Mouse (Mus musculus) hindbrain, embryonic 10.5 days (tissue): ENCODE results near the gene Mtmr14. TPM values are rescaled to one million over a fixed set of nuclear protein-coding genes. Genes with fewer than 3 reads are reported as not detected.

ENCODE experiments used
- DNase-seq: peaks from one replicate; pipeline ENCODE4 v3.0.0-alpha.2; 2017; ENCODE audit warnings: low spot score
- H3K27ac ChIP-seq: fragments of 300-500 bp; sonication (generic); 2 replicates; pipeline ENCODE4 v1.5.1; 2016; ENCODE audit warnings: mild to moderate bottlenecking, moderate library complexity
- H3K27me3 ChIP-seq: fragments of 300-500 bp; sonication (generic); 2 replicates; pipeline ENCODE4 v1.6.1; 2016; ENCODE audit warnings: mild to moderate bottlenecking; ENCODE audit not compliant: poor library complexity, insufficient read depth, severe bottlenecking
- H3K36me3 ChIP-seq: fragments of 300-500 bp; sonication (generic); 2 replicates; pipeline ENCODE4 v1.6.1; 2016; ENCODE audit warnings: mild to moderate bottlenecking, moderate library complexity
- H3K4me1 ChIP-seq: fragments of 300-500 bp; sonication (generic); replicated peaks from 2 replicates; pipeline ENCODE4 v1.6.1; 2016; ENCODE audit warnings: mild to moderate bottlenecking
- H3K4me3 ChIP-seq: fragments of 300-500 bp; sonication (generic); 2 replicates; pipeline ENCODE4 v1.5.1; 2016; ENCODE audit warnings: mild to moderate bottlenecking, moderate library complexity
- H3K9me3 ChIP-seq: fragments of 300-500 bp; sonication (generic); 2 replicates; pipeline ENCODE4 v1.6.1; 2016; ENCODE audit warnings: mild to moderate bottlenecking, moderate library complexity
- WGBS: fragments of 180-500 bp; shearing (Covaris S2); methylation state at CpG from one replicate; pipeline ENCODE4 v1.1.7; 2016; 5-methylcytosine and 5-hydroxymethylcytosine counted together
- polyA plus RNA-seq: library from polyadenylated mRNA; unstranded; fragments of >200 nt; fragmentation: Nextera tagmentation; extraction: Ambion mirVana; gene quantifications from 2 replicates; pipeline ENCODE4 v1.2.1, GENCODE M21; 2016

Gene Mtmr14
- polyA plus RNA-seq, 1 experiment from 2014 or later, result 52.3 TPM

- H3K9me3 ChIP-seq, result no peaks in the 10 kb centered on the region
- peak overlapping the region; percentile 98 for H3K4me3 ChIP-seq
- WGBS, result 40% methylated on average over 5 of the region's 5 CpGs
- H3K36me3 ChIP-seq, result peaks cover 38% of the 10 kb centered on the region
- DNase-seq, result no peak
- H3K4me1 ChIP-seq, result peaks cover 34% of the 10 kb centered on the region
- H3K27me3 ChIP-seq, result no peaks in the 10 kb centered on the region
- peak overlapping the region; percentile 100 for H3K27ac ChIP-seq
Observed at GRCm38 (mm10) chr6:113308141-113308540, 70.5 kb downstream of the Mtmr14 start.

- 97% methylated on average over 3 of the region's 3 CpGs for WGBS
- H3K4me1 ChIP-seq, result no peaks in the 10 kb centered on the region
- peaks cover 96% of the 10 kb centered on the region for H3K36me3 ChIP-seq
- no peak overlapping the region for H3K27ac ChIP-seq
- H3K4me3 ChIP-seq, result no peak overlapping the region
- no peaks in the 10 kb centered on the region for H3K9me3 ChIP-seq
- no peaks in the 10 kb centered on the region for H3K27me3 ChIP-seq
- no peak for DNase-seq
Observed at GRCm38 (mm10) chr6:113315972-113316371, 78.3 kb downstream of the Mtmr14 start.

GRCm38 (mm10) chr6:113326533-113327315 lies 89.1 kb downstream of the Mtmr14 start, which contains the start of gene Ogg1:
Ogg1 (plus strand) TSS chr6:113326972.
- Histone ChIP-seq H3K27me3 (no peaks in the 10 kb centered on the region), H3K27ac (peak within 1 kb of the TSS; percentile 86), H3K4me1 (peaks cover 21% of the 10 kb centered on the region), H3K36me3 (peaks cover 68% of the 10 kb centered on the region), H3K9me3 (no peaks in the 10 kb centered on the region), H3K4me3 (peak within 1 kb of the TSS; percentile 74)
- peak; percentile 97 for DNase-seq
- under 1% methylated on average over 52 of the region's 52 CpGs for WGBS

- Histone ChIP-seq H3K4me1 (peaks cover 21% of the 10 kb centered on the region), H3K9me3 (no peaks in the 10 kb centered on the region), H3K27me3 (no peaks in the 10 kb centered on the region), H3K4me3 (no peak overlapping the region), H3K36me3 (peaks cover 66% of the 10 kb centered on the region), H3K27ac (no peak overlapping the region)
- 91% methylated on average over 1 of the region's 1 CpGs for WGBS
- no peak for DNase-seq
Observed at GRCm38 (mm10) chr6:113329396-113329795, 91.8 kb downstream of the Mtmr14 start.

GRCm38 (mm10) chr6:113330547-113330946 lies 92.9 kb downstream of the Mtmr14 start:
- no peak overlapping the region for H3K4me3 ChIP-seq
- H3K36me3 ChIP-seq, result peaks cover 65% of the 10 kb centered on the region
- peaks cover 19% of the 10 kb centered on the region for H3K4me1 ChIP-seq
- no peak overlapping the region for H3K27ac ChIP-seq
- no peaks in the 10 kb centered on the region for H3K27me3 ChIP-seq
- 67% methylated on average over 2 of the region's 2 CpGs for WGBS
- DNase-seq, result no peak
- H3K9me3 ChIP-seq, result no peaks in the 10 kb centered on the region

Other genes with a start within 250 kb of the Mtmr14 start
- 61.0 and 66.1 TPM in 2 replicates for gene Thumpd3, start 191.6 kb upstream of the Mtmr14 start, polyA plus RNA-seq
- 71.2 and 82.4 TPM in 2 replicates for gene Setd5, start 160.5 kb upstream of the Mtmr14 start, polyA plus RNA-seq
- gene Lhfpl4, start 42.5 kb upstream of the Mtmr14 start, polyA plus RNA-seq, result 12.1 and 20.8 TPM in 2 replicates
- gene Cpne9, start 44.5 kb downstream of the Mtmr14 start, polyA plus RNA-seq, result 0.35 and 0.58 TPM in 2 replicates
- 25.4 and 26.9 TPM in 2 replicates for gene Brpf1, start 69.3 kb downstream of the Mtmr14 start, polyA plus RNA-seq
- 15.7 and 16.1 TPM in 2 replicates for gene Ogg1, start 89.1 kb downstream of the Mtmr14 start, polyA plus RNA-seq
- 42.3 and 58.0 TPM in 2 replicates for gene Camk1, start 106.1 kb downstream of the Mtmr14 start, polyA plus RNA-seq
- gene Tada3, start 140.0 kb downstream of the Mtmr14 start, polyA plus RNA-seq, result 63.1 and 63.9 TPM in 2 replicates
- 393 and 423 TPM in 2 replicates for gene Arpc4, start 140.3 kb downstream of the Mtmr14 start, polyA plus RNA-seq
- gene Ttll3, start 151.4 kb downstream of the Mtmr14 start, polyA plus RNA-seq, result 5.3 and 7.4 TPM in 2 replicates
- 34.9 and 36.3 TPM in 2 replicates for gene Rpusd3, start 181.5 kb downstream of the Mtmr14 start, polyA plus RNA-seq
- gene Cidec, start 197.9 kb downstream of the Mtmr14 start, polyA plus RNA-seq, result not detected in 2 replicates
- gene Jagn1, start 204.7 kb downstream of the Mtmr14 start, polyA plus RNA-seq, result 86.5 and 87.9 TPM in 2 replicates
- gene Il17re, start 220.6 kb downstream of the Mtmr14 start, polyA plus RNA-seq, result 1.7 and 2.2 TPM in 2 replicates
- gene Il17rc, start 233.6 kb downstream of the Mtmr14 start, polyA plus RNA-seq, result 6.0 and 6.7 TPM in 2 replicates
- gene Creld1, start 245.5 kb downstream of the Mtmr14 start, polyA plus RNA-seq, result 36.7 and 42.5 TPM in 2 replicates